Mouse (Mus musculus) lung, adult 2 months (tissue): Measurements from ENCODE around the gene Ogfrl1.

Experiments used
- CTCF ChIP-seq: fragments of 200-500 bp; IDR thresholded peaks from 2 replicates; pipeline ENCODE4 v1.5.1; 2011; ENCODE audit warnings: mild to moderate bottlenecking, low read length, control low read depth; ENCODE audit not compliant: insufficient read depth
- POLR2A ChIP-seq: fragments of 200-500 bp; IDR thresholded peaks from 2 replicates; pipeline ENCODE4 v1.6.1; 2011; ENCODE audit warnings: low read depth, mild to moderate bottlenecking, control low read depth, low read length, borderline replicate concordance; ENCODE audit errors: extremely low read depth

GRCm38 (mm10) chr1:23342224-23342623 is 55.3 kb downstream of the Ogfrl1 start:
- TF ChIP-seq CTCF = no peak
- TF ChIP-seq POLR2A = no peak
